Mouse (Mus musculus): ENCODE data around the gene Adgrg1.

DNA sequence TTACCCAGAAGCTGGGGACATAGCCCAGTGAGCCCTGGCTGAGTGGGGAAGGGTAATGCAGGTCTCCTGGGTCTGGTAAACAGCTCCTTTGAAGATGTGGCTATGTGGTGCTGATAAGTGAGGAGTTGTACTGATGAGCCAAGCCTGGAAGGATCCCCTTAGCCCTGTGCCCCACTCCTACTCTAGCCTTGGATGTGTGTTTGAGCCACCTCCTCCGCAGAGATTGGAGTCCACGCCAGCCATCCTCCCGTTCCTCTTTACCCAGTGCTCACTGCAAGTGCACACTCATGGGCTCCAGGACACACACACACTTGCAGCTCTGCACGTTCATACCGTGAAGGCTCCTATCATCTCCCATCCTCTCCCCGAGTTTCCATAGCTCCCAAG, 23.3 kb downstream of the Adgrg1 start:
- TF ChIP-seq CTCF (IDR thresholded peaks at IDR 0.05) (no peak), EP300 (IDR thresholded peaks at IDR 0.05) (no peak)

Data from lung, postnatal 0 days (tissue).